Mouse (Mus musculus): ENCODE data around the gene Aoc1.

- TF ChIP-seq CTCF (conservative IDR thresholded peaks at IDR 0.05; ENCODE audit: insufficient read depth, insufficient read length, low read depth, low read length) (no peak), POLR2A (IDR thresholded peaks at IDR 0.05; ENCODE audit: low read depth, low read length) (no peak)
These were observed 37.5 kb upstream of the Aoc1 start for GRCm38 (mm10) chr6:48835241-48835640.
